Mouse (Mus musculus) embryonic facial prominence, embryonic 15.5 days (tissue): Measurements from ENCODE around the gene Gsta1. TPM values are rescaled to one million over a fixed set of nuclear protein-coding genes. Genes with fewer than 3 reads are reported as not detected.
"Not testable (repeated sequence)": the region's sequence is repeated elsewhere in the genome, so short reads cannot be mapped to it uniquely, and the experiment has no call there.

ENCODE experiments used
- ATAC-seq: fragments of 200-750 bp; cut with Nextera tagmentation; 2 replicates; pipeline ENCODE4 v1.8.0; 2017; ENCODE audit warnings: low read depth, moderate TSS enrichment; ENCODE audit not compliant: insufficient number of reproducible peaks, low FRiP score, low TSS enrichment
- H3K27ac ChIP-seq: fragments of 300-500 bp; sonication (generic); replicated peaks from 2 replicates; pipeline ENCODE4 v1.5.1; 2015; ENCODE audit warnings: mild to moderate bottlenecking, inconsistent platforms
- H3K27me3 ChIP-seq: fragments of 300-500 bp; sonication (generic); 2 replicates; pipeline ENCODE4 v1.6.1; 2015; ENCODE audit warnings: inconsistent platforms
- H3K36me3 ChIP-seq: fragments of 300-500 bp; sonication (generic); 2 replicates; pipeline ENCODE4 v1.6.1; 2015; ENCODE audit warnings: mild to moderate bottlenecking, inconsistent platforms
- H3K4me1 ChIP-seq: fragments of 300-500 bp; sonication (generic); 2 replicates; pipeline ENCODE4 v1.6.1; 2015; ENCODE audit warnings: inconsistent platforms
- H3K4me2 ChIP-seq: fragments of 300-500 bp; sonication (generic); replicated peaks from 2 replicates; pipeline ENCODE4 v1.6.1; 2015; ENCODE audit warnings: mild to moderate bottlenecking, inconsistent platforms
- H3K4me3 ChIP-seq: fragments of 300-500 bp; sonication (generic); replicated peaks from 2 replicates; pipeline ENCODE4 v1.5.1; 2015; ENCODE audit warnings: mild to moderate bottlenecking, inconsistent platforms
- H3K9ac ChIP-seq: fragments of 300-500 bp; sonication (generic); 2 replicates; pipeline ENCODE4 v1.6.1; 2015; ENCODE audit warnings: inconsistent platforms
- H3K9me3 ChIP-seq: fragments of 300-500 bp; sonication (generic); replicated peaks from 2 replicates; pipeline ENCODE4 v1.6.1; 2016; ENCODE audit warnings: inconsistent platforms
- WGBS: fragments of 180-500 bp; shearing (Covaris S2); methylation state at CpG from one replicate; pipeline ENCODE4 v1.1.7; 2015; 5-methylcytosine and 5-hydroxymethylcytosine counted together
- polyA plus RNA-seq: library from polyadenylated mRNA; unstranded; fragments of >200 nt; fragmentation: Nextera tagmentation; extraction: Ambion mirVana; gene quantifications from 2 replicates; pipeline ENCODE4 v1.2.1, GENCODE M21; 2015

The Gsta1 gene
- polyA plus RNA-seq = 1.7 and 6.4 TPM in 2 replicates

DNA sequence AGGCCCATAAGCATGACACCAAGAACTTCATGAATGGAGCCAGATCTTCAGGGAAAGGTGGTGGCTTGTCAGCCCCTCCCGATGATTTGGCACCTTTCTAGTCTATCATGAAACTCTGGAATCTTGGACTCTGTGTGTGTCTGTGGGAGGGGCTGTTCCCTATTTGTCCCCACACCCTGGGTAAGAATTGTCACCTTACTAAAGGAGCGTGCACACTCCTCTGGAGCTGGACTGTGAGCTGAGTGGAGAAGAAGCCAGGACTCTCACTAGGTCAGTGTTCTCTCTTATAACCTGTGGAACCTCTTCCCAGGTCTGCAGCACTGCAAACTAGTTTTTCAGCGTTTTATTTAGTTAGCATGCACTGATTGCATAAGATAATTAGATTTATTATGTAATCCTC lies at the start of gene Gsta1:
Gsta1 (plus strand) TSS at position 196 of the 400 bp plus-strand sequence.
- 80% methylated on average over 3 of the region's 3 CpGs for WGBS
- not testable (repeated sequence) for H3K4me1 ChIP-seq, H3K27ac ChIP-seq, H3K4me3 ChIP-seq, H3K4me2 ChIP-seq, H3K9me3 ChIP-seq, H3K27me3 ChIP-seq, H3K36me3 ChIP-seq, ATAC-seq, H3K9ac ChIP-seq

DNA sequence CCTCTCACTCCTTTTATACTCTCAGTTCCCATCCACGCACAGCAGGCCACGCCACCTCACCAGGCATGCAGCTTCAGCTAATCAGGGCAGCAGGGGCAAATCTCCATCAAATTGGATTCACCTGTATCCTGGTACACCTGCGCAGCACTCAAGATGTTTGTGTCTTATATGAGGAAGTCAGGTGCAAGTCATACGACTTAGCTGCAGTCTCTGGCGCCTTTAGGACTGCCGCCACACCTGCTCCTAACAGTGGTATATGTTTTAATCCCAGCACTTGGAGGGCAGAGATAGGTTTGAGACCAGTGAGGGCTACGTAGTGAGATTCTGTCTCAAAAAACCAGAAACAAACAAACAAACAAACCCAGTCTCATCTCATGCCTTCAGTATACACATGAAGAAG lies 48.0 kb upstream of the Gsta1 start, which contains the start of gene Gsta4:
Gsta4 (plus strand) TSS at position 301 of the 400 bp plus-strand sequence.
- H3K9me3 ChIP-seq, H3K27me3 ChIP-seq, H3K4me1 ChIP-seq, H3K27ac ChIP-seq, H3K9ac ChIP-seq, ATAC-seq, H3K36me3 ChIP-seq, H3K4me3 ChIP-seq, H3K4me2 ChIP-seq: not testable (repeated sequence)
- WGBS = 94% methylated on average over 4 of the region's 7 CpGs

DNA sequence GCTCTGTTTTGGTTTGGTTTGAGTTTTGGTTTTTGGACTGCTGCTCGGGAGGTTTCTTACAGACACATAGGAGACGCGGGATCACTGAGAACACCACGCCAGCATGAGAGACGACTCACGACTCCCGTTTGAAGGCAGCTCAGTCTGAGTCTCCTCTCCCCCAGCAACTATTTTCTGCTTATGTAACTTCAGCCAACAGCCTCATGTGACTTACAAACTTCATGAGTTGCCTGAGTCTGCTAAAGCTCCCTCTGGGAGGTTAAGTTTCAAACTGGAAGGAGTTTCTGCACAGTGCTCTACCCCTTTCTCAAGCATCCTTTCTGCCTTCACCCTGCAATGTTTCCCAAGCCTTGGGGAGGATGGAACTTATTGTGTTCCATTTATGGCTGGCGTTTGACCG lies 44.8 kb upstream of the Gsta1 start:
- 60% methylated on average over 9 of the region's 9 CpGs for WGBS
- Histone ChIP-seq H3K4me2 (no peak overlapping the region), H3K27me3 (no peaks in the 10 kb centered on the region), H3K4me1 (peaks cover 4% of the 10 kb centered on the region), H3K9ac (no peak overlapping the region), H3K27ac (no peak overlapping the region), H3K36me3 (no peaks in the 10 kb centered on the region), H3K4me3 (no peak overlapping the region), H3K9me3 (no peaks in the 10 kb centered on the region)
- ATAC-seq = no peak

DNA sequence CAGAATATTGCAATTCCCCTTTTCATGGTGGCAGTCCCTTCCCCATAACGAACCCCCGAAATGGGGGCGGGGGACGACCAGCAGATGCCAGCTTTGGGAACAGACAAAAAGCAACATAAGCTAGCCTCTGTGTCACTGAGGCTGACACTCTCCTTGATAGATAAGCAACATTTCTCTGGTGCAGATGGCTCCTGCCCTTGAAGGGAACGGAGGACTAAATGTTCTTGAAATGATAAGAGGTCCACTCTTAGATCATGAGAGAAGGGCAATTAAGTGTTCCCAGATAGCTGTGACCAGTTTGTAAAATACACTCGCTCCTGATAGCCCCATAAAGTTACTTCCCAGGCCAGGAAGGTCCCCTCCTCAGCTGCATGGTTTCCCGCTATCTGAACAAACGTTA lies 41.5 kb upstream of the Gsta1 start:
- Histone ChIP-seq H3K9me3 (no peaks in the 10 kb centered on the region), H3K9ac (no peak overlapping the region), H3K4me3 (no peak overlapping the region), H3K27ac (no peak overlapping the region), H3K27me3 (no peaks in the 10 kb centered on the region), H3K36me3 (no peaks in the 10 kb centered on the region), H3K4me2 (no peak overlapping the region), H3K4me1 (peaks cover 19% of the 10 kb centered on the region)
- WGBS = 86% methylated on average over 8 of the region's 8 CpGs
- ATAC-seq = no peak

DNA sequence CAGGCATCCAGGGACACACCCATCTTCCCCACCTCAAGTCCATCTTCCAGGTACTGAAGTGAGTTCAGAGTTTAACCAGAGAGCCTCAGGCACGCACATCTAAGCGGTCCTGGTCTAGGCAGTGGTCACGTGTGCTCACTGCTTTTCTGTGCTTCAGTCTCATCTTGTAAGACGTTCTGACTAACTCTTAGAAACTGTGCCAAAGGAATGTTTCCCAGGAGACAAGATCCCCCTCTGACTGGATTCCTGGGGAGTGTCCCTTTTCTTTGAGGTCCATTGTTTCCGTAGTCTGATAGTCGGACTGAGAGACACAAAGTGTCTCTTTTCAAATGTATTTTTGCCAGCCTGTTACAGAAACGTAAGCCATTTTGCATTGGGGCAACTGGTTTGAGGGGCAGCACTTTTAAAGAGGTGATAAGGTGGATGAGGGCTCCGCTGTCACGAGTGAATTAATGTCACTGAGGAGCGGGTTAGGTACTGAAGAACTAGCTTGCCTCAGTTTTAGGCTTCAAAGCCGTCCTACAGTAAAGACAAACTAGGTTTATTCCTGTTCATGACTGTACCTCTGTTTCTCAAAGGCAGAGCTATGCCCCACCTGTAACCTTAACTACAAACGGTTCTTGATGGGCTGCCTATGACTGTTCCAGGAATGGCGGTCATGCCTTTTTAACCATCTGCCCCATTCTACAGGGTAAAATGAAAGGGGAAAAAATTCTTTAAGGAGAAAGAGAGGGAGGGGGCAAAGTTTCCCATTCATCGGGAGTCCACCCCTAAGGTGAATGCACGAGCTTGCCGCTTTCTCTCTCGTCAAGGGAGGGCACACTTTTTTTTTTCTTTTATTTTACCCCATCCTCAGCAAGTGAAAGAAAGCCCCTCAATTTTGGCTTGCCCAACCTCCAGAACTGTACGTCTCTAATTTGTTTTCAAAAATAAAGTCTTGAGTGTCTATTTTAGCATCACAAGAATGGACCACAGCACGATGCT lies 39.5 kb upstream of the Gsta1 start:
- Histone ChIP-seq H3K4me1 (peaks cover 22% of the 10 kb centered on the region), H3K9ac (no peak overlapping the region), H3K4me2 (peak overlapping the region; percentile 67), H3K27ac (peak overlapping the region; percentile 60; the same call in 1 of the 2 replicates), H3K9me3 (no peaks in the 10 kb centered on the region), H3K27me3 (no peaks in the 10 kb centered on the region), H3K4me3 (peak overlapping the region; percentile 51), H3K36me3 (no peaks in the 10 kb centered on the region)
- ATAC-seq = no peak
- WGBS = 2% methylated on average over 19 of the region's 19 CpGs

DNA sequence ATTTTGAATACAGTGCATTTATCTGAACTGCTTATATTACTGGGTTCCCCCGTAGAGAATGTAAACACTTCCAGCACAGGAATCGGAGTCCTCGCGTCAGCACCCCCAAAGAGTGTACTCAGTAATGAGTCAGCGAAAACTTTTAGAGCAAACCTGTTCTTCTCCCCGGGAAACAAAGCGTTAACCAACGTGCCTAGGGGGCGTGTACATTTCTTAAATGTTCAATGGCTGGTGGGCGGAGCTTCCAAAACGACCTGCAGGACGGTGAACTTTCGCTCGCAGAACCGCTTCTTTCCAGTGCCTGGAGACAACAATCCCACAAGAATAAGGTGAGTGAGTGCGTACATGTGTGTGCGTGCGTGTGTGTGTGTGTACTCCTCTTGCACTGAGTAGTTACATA lies 38.7 kb upstream of the Gsta1 start:
- Histone ChIP-seq H3K27me3 (no peaks in the 10 kb centered on the region), H3K9ac (0 out of 2 replicates have a peak overlapping the region, but pooled peaks have one; percentile 18), H3K9me3 (no peaks in the 10 kb centered on the region), H3K27ac (peak overlapping the region; percentile 60), H3K4me2 (peak overlapping the region; percentile 67), H3K4me3 (peak overlapping the region; percentile 51), H3K36me3 (no peaks in the 10 kb centered on the region), H3K4me1 (peaks cover 22% of the 10 kb centered on the region)
- WGBS = under 1% methylated on average over 18 of the region's 18 CpGs
- ATAC-seq = no peak

DNA sequence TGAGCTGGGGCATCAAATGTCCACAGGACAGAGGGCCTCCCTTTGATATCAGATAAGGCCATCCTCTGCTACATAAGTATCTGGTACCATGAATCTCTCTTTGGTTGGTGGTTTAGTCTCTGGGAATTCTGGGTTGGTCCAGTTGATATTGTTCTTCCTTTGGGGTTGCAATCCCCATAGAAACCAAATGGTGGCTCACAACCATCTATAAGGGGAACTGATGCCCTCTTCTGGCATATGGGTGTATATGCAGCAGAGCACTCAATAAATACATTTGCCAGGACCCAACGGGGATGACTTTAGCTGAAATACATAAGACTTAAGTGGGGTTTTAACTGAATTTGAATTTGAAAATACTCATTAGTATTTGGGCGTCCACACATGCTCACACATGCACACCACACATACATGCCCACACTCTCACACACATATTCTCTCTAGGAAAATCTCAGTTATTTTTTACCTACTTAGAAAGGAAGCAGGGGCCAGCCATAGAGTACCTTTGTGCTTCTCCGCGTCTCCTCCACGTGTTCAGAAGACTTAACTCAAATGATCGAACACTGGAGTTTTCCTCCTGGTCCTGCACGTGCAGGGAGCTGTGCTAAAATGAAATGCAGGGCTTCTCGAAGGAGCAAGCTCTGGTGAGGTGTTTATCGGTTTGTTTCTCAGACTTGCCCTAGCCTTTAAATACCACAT lies 36.4 kb upstream of the Gsta1 start:
- H3K27me3 ChIP-seq = no peaks in the 10 kb centered on the region
- peak; percentile 20; the same call in 1 of the 2 replicates for ATAC-seq
- no peaks in the 10 kb centered on the region for H3K9me3 ChIP-seq
- no peaks in the 10 kb centered on the region for H3K36me3 ChIP-seq
- H3K4me1 ChIP-seq = peaks cover 22% of the 10 kb centered on the region
- WGBS = 43% methylated on average over 9 of the region's 9 CpGs
- no peak overlapping the region for H3K4me3 ChIP-seq
- H3K4me2 ChIP-seq = no peak overlapping the region
- H3K27ac ChIP-seq = no peak overlapping the region
- H3K9ac ChIP-seq = no peak overlapping the region

DNA sequence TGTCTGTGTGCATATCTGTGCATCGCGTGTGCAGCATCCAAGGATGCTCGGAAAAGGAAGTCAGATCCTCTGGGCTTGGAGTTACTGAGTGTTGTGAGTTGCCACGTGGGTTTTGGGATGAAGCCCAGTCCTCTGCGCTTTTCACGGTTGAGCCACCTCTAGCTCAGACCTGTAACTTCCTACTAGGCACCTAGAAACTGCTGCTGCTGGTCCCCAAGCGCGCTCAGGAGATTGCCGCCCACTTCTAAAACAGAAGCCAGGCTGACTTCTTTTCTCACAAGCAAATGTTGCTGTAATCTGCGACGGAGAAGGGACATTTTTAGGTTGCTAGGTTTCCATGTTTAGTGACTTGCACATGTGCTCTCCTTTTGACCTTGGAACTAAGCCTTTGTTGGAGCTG lies 35.4 kb upstream of the Gsta1 start:
- H3K4me1 ChIP-seq = peaks cover 22% of the 10 kb centered on the region
- H3K9me3 ChIP-seq = no peaks in the 10 kb centered on the region
- no peak overlapping the region for H3K9ac ChIP-seq
- no peak for ATAC-seq
- H3K4me2 ChIP-seq = no peak overlapping the region
- no peak overlapping the region for H3K27ac ChIP-seq
- no peaks in the 10 kb centered on the region for H3K27me3 ChIP-seq
- H3K36me3 ChIP-seq = no peaks in the 10 kb centered on the region
- 88% methylated on average over 11 of the region's 11 CpGs for WGBS
- H3K4me3 ChIP-seq = no peak overlapping the region

DNA sequence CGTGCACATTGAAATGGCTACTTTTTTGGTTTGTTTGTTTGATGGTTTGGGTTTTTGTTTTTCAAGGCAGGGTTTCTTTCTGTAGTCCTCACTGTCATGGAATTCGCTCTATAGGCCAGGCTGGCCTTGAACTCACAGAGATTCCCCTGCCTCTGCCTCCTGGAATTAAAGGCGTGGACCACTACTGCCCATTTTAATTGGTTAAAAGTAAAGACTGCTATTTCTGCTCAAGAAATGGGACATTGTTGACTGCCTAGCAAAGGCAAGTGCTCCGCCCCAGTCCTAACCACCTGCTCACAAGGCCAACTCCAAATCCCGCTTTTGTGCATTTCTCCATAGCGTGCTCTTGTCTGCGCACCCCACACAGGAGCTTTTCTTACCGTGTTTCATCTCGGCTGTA lies 32.7 kb upstream of the Gsta1 start:
- no peak overlapping the region for H3K4me3 ChIP-seq
- no peak for ATAC-seq
- 94% methylated on average over 9 of the region's 9 CpGs for WGBS
- no peak overlapping the region for H3K27ac ChIP-seq
- no peak overlapping the region for H3K4me2 ChIP-seq
- 0 out of 2 replicates have a peak, but pooled peaks cover 3% of the 10 kb centered on the region for H3K4me1 ChIP-seq
- H3K27me3 ChIP-seq = no peaks in the 10 kb centered on the region
- no peaks in the 10 kb centered on the region for H3K9me3 ChIP-seq
- no peak overlapping the region for H3K9ac ChIP-seq
- no peaks in the 10 kb centered on the region for H3K36me3 ChIP-seq

DNA sequence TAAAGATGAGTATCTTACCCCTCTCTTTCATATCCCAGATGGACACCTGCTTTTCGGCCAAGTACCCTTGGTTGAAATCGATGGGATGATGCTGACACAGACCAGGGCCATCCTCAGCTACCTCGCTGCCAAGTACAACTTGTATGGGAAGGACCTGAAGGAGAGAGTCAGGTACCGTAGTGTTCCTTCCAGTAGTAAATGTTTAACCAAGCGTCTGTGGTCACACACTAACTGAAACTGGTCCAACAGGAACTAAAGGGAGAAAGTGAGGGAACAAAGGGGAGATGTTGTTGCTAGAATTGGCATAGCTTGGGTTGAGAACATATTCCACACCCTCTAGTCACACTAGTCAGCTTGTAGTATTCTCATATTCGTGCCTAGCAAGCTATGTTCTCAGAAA lies 26.3 kb upstream of the Gsta1 start:
- Histone ChIP-seq H3K4me3 (no peak overlapping the region), H3K27me3 (no peaks in the 10 kb centered on the region), H3K9ac (no peak overlapping the region), H3K27ac (no peak overlapping the region), H3K4me1 (peaks cover 10% of the 10 kb centered on the region; the same call in 1 of the 2 replicates), H3K4me2 (no peak overlapping the region), H3K9me3 (no peaks in the 10 kb centered on the region), H3K36me3 (0 out of 2 replicates have a peak, but pooled peaks cover 3% of the 10 kb centered on the region)
- 86% methylated on average over 6 of the region's 6 CpGs for WGBS
- no peak for ATAC-seq

DNA sequence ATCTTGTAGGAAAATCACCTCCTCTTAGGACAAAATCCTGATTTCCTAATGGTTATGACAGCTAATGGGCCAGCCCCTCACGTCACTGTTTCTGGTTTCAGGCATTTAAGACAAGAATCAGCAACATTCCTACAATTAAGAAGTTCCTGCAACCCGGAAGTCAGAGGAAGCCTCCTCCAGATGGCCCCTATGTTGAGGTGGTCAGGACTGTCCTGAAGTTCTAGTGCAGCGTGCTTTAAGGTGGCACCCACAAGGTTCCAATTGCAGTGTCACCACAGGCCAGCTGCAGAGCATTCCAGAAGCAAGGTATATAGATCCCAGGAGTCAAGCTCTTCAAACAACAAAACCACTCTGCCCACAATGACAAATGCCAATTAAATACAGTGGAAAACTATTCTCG lies 21.5 kb upstream of the Gsta1 start:
- H3K4me2 ChIP-seq = no peak overlapping the region
- ATAC-seq = no peak
- H3K36me3 ChIP-seq = 0 out of 2 replicates have a peak, but pooled peaks cover 3% of the 10 kb centered on the region
- H3K4me3 ChIP-seq = no peak overlapping the region
- no peaks in the 10 kb centered on the region for H3K27me3 ChIP-seq
- WGBS = 33% methylated on average over 4 of the region's 4 CpGs
- H3K9me3 ChIP-seq = no peaks in the 10 kb centered on the region
- peaks cover 11% of the 10 kb centered on the region; the same call in 1 of the 2 replicates for H3K4me1 ChIP-seq
- H3K9ac ChIP-seq = no peak overlapping the region
- H3K27ac ChIP-seq = no peak overlapping the region
